Mouse (Mus musculus): ENCODE results near the gene Ube2h. TPM values are rescaled to one million over a fixed set of nuclear protein-coding genes. Genes with fewer than 3 reads are reported as not detected.

Gene Ube2h
- 39.7 and 40.1 TPM in 2 replicates for polyA plus RNA-seq (2015; fragmentation: Nextera tagmentation; extraction: Ambion mirVana)

DNA sequence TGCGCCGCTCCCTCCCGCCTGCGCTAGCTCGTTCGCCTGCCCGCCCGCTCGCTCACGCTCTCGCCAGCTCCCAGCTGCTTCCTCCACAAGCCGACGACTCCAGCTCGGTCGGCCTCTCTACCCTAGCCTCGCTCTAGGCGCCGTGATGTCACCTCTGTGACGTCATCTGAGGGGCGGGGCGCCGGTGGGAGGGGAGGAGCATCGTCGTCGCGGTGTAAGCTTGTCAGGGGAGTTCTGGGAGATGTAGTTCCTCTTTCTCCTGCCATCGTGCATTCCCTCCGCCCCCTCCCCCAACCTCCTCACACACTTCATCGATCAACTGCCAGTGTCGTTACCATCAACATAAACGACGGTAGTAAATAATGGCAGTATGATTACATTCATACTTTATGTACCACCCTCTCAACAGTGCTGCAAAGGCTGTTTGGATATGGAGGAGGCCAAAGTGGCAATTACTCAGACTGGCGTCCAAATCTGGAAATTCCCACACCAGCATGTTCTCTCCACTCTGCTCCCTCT, at the start of gene Ube2h:
Gene Ube2h, minus strand, starts transcription at position 141 of the 519 bp plus-strand sequence.
- ATAC-seq (ENCODE audit: borderline replicate concordance, extremely low read depth, low FRiP score, low TSS enrichment): peak; percentile 94
- 1% methylated on average over 32 of the region's 33 CpGs for WGBS
- peaks cover 53% of the 10 kb centered on the region for H3K4me1 ChIP-seq

DNA sequence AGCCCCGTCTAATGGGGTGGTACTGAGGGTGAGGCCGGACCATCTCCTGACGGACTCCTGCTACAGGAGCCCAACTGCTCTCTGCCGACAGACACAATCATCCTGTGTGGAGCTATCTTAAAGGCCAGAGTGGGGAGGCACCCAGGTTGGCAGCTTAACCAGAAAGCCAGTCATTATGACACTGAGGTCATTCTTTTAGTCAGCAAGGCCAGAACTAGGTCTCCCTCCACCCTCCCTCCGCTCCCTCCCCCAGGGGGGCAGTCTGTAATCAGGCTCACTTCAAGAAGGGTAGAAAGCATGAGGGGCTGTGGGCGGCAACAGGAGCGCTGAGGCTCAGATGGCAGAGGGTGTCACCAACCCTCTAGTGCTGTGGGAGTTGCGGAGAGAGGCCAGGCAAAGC, 49.3 kb upstream of the Ube2h start:
- Histone ChIP-seq H3K36me3 (no peaks in the 10 kb centered on the region), H3K9me3 (no peaks in the 10 kb centered on the region), H3K4me2 (no peak overlapping the region), H3K4me3 (no peak overlapping the region), H3K27me3 (no peaks in the 10 kb centered on the region), H3K27ac (no peak overlapping the region), H3K9ac (no peak overlapping the region), H3K4me1 (peaks cover 6% of the 10 kb centered on the region; the same call in 1 of the 2 replicates)
- 67% methylated on average over 8 of the region's 8 CpGs for WGBS
- ATAC-seq (ENCODE audit: borderline replicate concordance, extremely low read depth, low FRiP score, low TSS enrichment): no peak

More for the DNA sequence above, at the start of gene Ube2h:
- Histone ChIP-seq H3K9me3 (no peaks in the 10 kb centered on the region), H3K9ac (peak within 1 kb of the TSS; percentile 82), H3K4me2 (peak within 1 kb of the TSS; percentile 85), H3K27ac (peak within 1 kb of the TSS; percentile 94), H3K36me3 (no peaks in the 10 kb centered on the region), H3K4me3 (peak within 1 kb of the TSS; percentile 80), H3K27me3 (no peaks in the 10 kb centered on the region)

DNA sequence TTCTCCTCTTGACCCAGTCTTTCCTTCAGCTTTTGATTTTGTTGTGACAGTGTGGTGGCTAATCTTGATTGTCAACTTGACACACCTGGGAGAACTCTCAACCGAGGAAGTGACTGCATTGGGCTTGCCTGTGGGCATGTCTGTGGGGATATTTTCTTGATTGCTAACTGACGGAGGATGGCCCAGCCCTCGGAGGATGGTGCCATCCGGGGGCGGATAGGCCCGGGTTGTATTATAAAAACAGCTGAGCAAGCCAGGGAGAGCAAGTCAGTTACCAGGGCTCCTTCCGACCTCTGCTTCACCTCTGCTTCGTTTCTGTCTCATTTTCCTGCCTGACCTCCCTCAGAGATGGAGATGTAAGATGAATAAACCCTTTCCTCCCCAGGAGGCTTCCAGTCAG, 48.4 kb upstream of the Ube2h start:
- WGBS: 44% methylated on average over 8 of the region's 8 CpGs
- no peaks in the 10 kb centered on the region for H3K27me3 ChIP-seq
- no peak overlapping the region for H3K9ac ChIP-seq
- no peak overlapping the region for H3K27ac ChIP-seq
- peaks cover 6% of the 10 kb centered on the region; the same call in 1 of the 2 replicates for H3K4me1 ChIP-seq
- H3K36me3 ChIP-seq: no peaks in the 10 kb centered on the region
- ATAC-seq (ENCODE audit: borderline replicate concordance, extremely low read depth, low FRiP score, low TSS enrichment): no peak
- H3K4me3 ChIP-seq: no peak overlapping the region
- no peak overlapping the region for H3K4me2 ChIP-seq
- no peaks in the 10 kb centered on the region for H3K9me3 ChIP-seq

DNA sequence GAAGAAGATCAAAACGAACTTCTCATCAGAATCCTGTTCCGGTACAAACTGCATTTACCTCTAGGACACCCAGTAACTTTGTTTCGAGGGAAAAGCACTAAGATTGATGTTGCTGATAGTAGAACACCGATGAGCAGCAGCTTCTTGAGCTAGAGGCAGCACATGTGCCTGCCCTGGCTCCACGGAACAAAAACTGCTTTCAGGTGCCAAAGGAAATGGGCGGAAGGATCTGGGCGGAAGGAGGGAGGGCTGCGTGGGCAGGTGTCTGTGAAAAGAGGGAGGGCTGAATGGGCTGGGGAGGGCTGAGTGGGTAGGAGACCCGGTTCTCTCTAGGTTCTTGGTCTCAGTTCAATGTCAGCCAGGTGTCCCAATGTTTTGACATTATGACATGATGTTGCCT, 47.0 kb upstream of the Ube2h start:
- no peak overlapping the region for H3K9ac ChIP-seq
- H3K36me3 ChIP-seq: no peaks in the 10 kb centered on the region
- 63% methylated on average over 9 of the region's 9 CpGs for WGBS
- peaks cover 6% of the 10 kb centered on the region; the same call in 1 of the 2 replicates for H3K4me1 ChIP-seq
- H3K27ac ChIP-seq: no peak overlapping the region
- H3K4me3 ChIP-seq: no peak overlapping the region
- H3K27me3 ChIP-seq: no peaks in the 10 kb centered on the region
- no peak for ATAC-seq (ENCODE audit: borderline replicate concordance, extremely low read depth, low FRiP score, low TSS enrichment)
- H3K9me3 ChIP-seq: no peaks in the 10 kb centered on the region
- H3K4me2 ChIP-seq: no peak overlapping the region

DNA sequence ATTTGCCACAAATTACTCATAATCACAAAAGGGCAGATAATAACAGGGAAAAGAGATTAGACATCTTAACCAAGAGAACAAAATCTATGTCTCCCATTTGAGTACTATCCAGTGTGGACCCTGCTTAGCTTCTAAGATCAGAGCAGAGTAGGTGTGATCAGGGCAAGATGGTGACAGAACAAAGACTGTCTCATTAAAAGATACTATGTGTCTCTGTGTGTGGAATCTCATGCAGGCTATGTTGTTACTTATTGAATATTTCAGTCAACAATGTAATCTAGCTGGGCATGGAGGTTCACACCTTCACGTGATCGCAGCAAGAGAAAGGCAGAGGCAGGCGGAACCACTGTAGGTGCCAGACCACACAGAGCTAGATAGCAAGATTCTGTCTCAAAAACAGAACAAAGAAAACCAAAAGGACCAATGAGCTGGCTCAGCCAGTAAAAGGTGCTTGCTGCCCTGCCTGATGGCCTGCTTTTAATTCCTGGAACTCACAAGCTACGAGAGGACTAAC, 43.0 kb upstream of the Ube2h start:
- no peak overlapping the region for H3K9ac ChIP-seq
- H3K27me3 ChIP-seq: no peaks in the 10 kb centered on the region
- no peaks in the 10 kb centered on the region for H3K9me3 ChIP-seq
- H3K36me3 ChIP-seq: no peaks in the 10 kb centered on the region
- no peak overlapping the region for H3K4me3 ChIP-seq
- no peak overlapping the region for H3K27ac ChIP-seq
- H3K4me2 ChIP-seq: no peak overlapping the region
- H3K4me1 ChIP-seq: no peaks in the 10 kb centered on the region
- ATAC-seq (ENCODE audit: borderline replicate concordance, extremely low read depth, low FRiP score, low TSS enrichment): no peak
- 81% methylated on average over 4 of the region's 4 CpGs for WGBS

DNA sequence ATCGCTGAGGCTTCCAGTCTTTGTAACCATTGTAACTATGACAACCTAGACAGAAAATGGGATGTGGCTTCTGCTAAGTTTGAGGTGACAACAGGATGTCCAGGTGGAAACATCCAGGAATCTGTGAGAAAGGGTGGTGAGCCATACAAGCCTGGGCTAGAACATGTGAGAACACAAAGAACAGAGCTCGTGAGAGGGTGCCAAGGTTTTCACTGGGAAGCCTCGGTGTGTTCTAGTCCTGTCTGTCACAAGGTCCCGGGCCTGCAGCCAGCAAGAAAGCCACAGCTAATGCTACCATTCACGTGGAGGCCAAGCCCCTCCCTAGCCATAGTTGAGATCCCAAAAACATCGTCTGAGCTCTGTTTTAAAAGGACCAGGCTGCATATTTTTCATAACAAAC, 42.4 kb upstream of the Ube2h start:
- no peak overlapping the region for H3K9ac ChIP-seq
- no peaks in the 10 kb centered on the region for H3K4me1 ChIP-seq
- no peak overlapping the region for H3K27ac ChIP-seq
- H3K27me3 ChIP-seq: no peaks in the 10 kb centered on the region
- H3K36me3 ChIP-seq: no peaks in the 10 kb centered on the region
- no peak for ATAC-seq (ENCODE audit: borderline replicate concordance, extremely low read depth, low FRiP score, low TSS enrichment)
- WGBS: 55% methylated on average over 6 of the region's 6 CpGs
- no peaks in the 10 kb centered on the region for H3K9me3 ChIP-seq
- no peak overlapping the region for H3K4me3 ChIP-seq
- no peak overlapping the region for H3K4me2 ChIP-seq

DNA sequence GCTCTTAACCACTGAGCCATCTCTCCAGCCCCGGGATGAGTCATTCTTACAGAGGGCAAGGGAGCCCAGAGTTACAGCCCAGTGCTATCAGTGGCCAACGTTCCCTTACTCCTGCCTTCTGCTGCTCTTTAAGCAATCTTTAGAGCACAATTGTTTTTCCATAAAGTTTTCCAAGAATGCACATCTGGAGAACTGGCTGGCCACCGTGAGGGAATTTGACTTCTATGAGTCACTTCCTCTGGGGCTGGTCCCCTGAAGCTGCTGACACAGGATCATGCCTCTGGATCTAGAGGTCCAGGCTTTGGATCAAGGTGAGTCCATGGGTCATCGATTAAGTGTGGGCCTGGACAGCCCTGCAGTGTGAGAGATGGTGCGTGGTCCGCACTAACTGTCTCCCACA, 39.7 kb upstream of the Ube2h start:
- ATAC-seq (ENCODE audit: borderline replicate concordance, extremely low read depth, low FRiP score, low TSS enrichment): no peak
- 65% methylated on average over 6 of the region's 6 CpGs for WGBS

DNA sequence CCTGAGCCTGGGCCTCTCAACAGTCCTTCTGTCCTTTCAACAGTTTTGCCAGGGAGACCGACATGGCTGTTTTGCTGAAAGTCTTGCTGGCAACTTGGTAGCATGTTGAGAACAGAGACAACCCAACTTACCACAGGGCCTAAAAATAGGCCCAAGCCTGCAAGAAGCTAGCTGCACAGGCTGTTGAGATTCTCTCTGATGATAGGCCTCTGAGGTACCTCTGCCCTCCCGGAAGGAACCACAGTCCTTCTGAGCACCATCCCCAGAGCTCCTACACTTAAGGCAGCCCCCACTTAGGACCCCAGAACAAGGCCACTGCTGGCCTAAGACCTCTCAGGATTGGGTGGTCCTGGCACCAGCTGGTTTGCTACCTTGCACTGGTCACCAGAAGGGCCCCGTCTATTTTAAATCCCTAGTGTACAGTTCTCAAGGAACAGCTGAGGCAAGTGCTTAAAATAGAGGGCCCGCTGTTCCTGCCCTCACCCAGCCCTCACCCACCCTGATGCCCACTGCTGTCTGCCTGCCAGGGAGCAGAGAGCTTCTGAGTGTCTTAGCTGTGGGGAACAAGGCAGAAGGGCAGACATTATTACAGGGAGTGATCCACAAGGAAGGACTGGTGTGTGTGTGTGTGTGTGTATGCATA, 36.0 kb upstream of the Ube2h start:
- no peaks in the 10 kb centered on the region for H3K27me3 ChIP-seq
- no peak overlapping the region for H3K4me3 ChIP-seq
- no peaks in the 10 kb centered on the region for H3K36me3 ChIP-seq
- 76% methylated on average over 4 of the region's 4 CpGs for WGBS
- no peak overlapping the region for H3K4me2 ChIP-seq
- ATAC-seq (ENCODE audit: borderline replicate concordance, extremely low read depth, low FRiP score, low TSS enrichment): no peak
- peaks cover 6% of the 10 kb centered on the region; the same call in 1 of the 2 replicates for H3K4me1 ChIP-seq
- no peaks in the 10 kb centered on the region for H3K9me3 ChIP-seq
- H3K9ac ChIP-seq: no peak overlapping the region
- no peak overlapping the region for H3K27ac ChIP-seq

More for the DNA sequence above, 39.7 kb upstream of the Ube2h start:
- Histone ChIP-seq H3K27ac (no peak overlapping the region), H3K27me3 (no peaks in the 10 kb centered on the region), H3K36me3 (no peaks in the 10 kb centered on the region), H3K4me1 (no peaks in the 10 kb centered on the region), H3K4me2 (no peak overlapping the region), H3K9me3 (no peaks in the 10 kb centered on the region), H3K4me3 (no peak overlapping the region), H3K9ac (no peak overlapping the region)

DNA sequence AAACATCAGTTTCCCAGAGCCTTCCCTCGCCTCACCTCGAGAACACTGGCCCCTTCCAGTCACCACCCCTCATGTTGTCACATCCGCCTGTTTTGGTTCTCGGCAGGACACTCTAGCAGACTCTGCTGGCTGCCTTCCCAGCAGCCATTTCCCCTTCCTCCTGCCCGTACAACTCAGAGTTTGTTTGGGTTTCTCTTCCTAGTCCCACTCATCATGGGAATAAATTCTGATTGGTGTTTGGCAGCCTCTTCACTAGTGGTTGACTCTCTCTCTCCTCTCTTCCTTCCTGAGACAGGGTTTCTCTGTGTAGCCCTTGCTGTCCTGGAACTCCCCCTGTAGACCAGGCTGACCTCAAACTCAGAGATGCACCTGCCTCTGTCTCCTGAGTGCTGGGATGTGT, 32.6 kb upstream of the Ube2h start:
- Histone ChIP-seq H3K4me1 (peaks cover 6% of the 10 kb centered on the region; the same call in 1 of the 2 replicates), H3K36me3 (no peaks in the 10 kb centered on the region), H3K4me2 (peak overlapping the region; percentile 43), H3K9ac (no peak overlapping the region), H3K4me3 (0 out of 2 replicates have a peak overlapping the region, but pooled peaks have one; percentile 3), H3K27ac (peak overlapping the region; percentile 73), H3K27me3 (no peaks in the 10 kb centered on the region), H3K9me3 (no peaks in the 10 kb centered on the region)
- 4% methylated on average over 5 of the region's 5 CpGs for WGBS
- ATAC-seq (ENCODE audit: borderline replicate concordance, extremely low read depth, low FRiP score, low TSS enrichment): peak; percentile 90

DNA sequence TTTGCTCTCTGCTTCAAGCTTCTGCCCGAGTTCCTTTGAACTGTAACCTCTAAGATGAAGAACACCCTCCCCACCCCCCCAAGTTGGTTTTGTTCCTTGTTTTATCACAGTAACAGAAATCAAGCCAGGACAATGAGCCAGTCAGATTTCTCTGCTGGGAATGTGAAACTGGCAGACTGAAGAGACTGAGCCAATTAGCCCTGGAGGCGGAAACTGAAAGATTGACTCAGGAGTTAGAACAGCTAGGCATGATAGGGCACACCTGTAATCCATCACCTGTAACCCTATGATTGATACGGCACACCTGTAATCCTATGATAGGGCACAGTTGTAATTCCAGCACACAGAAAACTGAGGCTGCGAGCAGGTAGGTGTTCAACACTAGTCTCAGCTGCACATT, 27.9 kb upstream of the Ube2h start:
- Histone ChIP-seq H3K27ac (peak overlapping the region; percentile 21; the same call in 1 of the 2 replicates), H3K4me3 (no peak overlapping the region), H3K27me3 (no peaks in the 10 kb centered on the region), H3K4me2 (no peak overlapping the region), H3K36me3 (no peaks in the 10 kb centered on the region), H3K9me3 (no peaks in the 10 kb centered on the region), H3K4me1 (peaks cover 6% of the 10 kb centered on the region; the same call in 1 of the 2 replicates), H3K9ac (no peak overlapping the region)
- 45% methylated on average over 4 of the region's 4 CpGs for whole genome bisulfite sequencing
- ATAC-seq (ENCODE audit: borderline replicate concordance, extremely low read depth, low FRiP score, low TSS enrichment): no peak

DNA sequence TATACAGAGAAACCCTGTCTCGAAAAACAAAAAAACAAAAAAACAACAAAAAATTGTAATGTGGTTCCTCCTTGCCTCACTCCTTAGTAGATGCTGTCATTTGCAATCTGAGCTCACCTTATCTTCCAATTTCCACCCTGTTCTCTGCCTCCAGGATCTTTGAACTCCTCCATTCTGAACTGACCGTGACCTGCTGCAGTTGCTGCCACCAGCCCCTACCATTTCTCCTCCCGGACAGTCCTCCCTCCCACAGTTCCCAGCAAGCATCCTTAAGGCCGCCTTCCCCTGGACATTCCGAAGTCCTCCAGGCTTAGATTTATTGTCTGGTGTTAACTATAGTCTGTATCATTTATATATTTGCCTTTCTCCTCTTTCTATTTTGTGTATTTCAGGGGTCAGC, 26.4 kb upstream of the Ube2h start:
- Histone ChIP-seq H3K36me3 (no peaks in the 10 kb centered on the region), H3K4me3 (no peak overlapping the region), H3K4me2 (no peak overlapping the region), H3K27ac (no peak overlapping the region), H3K4me1 (no peaks in the 10 kb centered on the region), H3K9me3 (no peaks in the 10 kb centered on the region), H3K27me3 (no peaks in the 10 kb centered on the region), H3K9ac (no peak overlapping the region)
- WGBS: 65% methylated on average over 5 of the region's 5 CpGs
- ATAC-seq (ENCODE audit: borderline replicate concordance, extremely low read depth, low FRiP score, low TSS enrichment): no peak

DNA sequence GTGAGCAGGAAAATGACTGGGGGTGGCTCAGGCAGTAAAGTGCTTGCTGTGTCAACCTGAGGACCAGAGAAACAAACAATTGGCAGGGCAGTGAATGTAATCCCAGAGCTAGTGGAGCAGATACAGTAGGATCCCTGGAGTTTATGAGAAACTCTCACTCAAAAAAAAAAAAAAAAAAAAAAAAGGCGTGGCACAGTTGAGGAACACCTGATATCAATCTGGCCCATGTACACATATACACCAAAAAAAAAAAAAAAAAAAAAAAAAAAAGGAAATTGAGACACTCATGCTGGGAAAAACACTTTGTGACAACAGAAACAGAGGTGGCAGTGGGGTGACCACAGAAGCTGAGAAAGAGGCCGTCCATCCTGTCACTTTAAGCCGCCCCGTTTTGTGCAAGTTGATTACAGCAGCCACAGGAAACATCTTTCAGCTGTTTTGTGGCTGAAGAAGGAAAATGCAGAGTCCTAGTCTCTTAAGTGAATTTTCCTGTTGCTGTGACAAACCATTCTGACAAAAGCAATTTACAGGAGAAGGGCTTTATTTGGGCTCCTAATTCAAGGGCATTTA, 21.7 kb upstream of the Ube2h start:
- WGBS: 48% methylated on average over 4 of the region's 4 CpGs
- H3K4me3 ChIP-seq: no peak overlapping the region
- H3K9ac ChIP-seq: no peak overlapping the region
- peak overlapping the region; percentile 11; the same call in 1 of the 2 replicates for H3K27ac ChIP-seq
- no peaks in the 10 kb centered on the region for H3K9me3 ChIP-seq
- H3K4me2 ChIP-seq: no peak overlapping the region
- H3K36me3 ChIP-seq: no peaks in the 10 kb centered on the region
- no peaks in the 10 kb centered on the region for H3K27me3 ChIP-seq
- H3K4me1 ChIP-seq: no peaks in the 10 kb centered on the region
- no peak for ATAC-seq (ENCODE audit: borderline replicate concordance, extremely low read depth, low FRiP score, low TSS enrichment)

Data from lung, embryonic 15.5 days (tissue).